Mouse (Mus musculus): Measurements from ENCODE around the gene Vsir.

DNA sequence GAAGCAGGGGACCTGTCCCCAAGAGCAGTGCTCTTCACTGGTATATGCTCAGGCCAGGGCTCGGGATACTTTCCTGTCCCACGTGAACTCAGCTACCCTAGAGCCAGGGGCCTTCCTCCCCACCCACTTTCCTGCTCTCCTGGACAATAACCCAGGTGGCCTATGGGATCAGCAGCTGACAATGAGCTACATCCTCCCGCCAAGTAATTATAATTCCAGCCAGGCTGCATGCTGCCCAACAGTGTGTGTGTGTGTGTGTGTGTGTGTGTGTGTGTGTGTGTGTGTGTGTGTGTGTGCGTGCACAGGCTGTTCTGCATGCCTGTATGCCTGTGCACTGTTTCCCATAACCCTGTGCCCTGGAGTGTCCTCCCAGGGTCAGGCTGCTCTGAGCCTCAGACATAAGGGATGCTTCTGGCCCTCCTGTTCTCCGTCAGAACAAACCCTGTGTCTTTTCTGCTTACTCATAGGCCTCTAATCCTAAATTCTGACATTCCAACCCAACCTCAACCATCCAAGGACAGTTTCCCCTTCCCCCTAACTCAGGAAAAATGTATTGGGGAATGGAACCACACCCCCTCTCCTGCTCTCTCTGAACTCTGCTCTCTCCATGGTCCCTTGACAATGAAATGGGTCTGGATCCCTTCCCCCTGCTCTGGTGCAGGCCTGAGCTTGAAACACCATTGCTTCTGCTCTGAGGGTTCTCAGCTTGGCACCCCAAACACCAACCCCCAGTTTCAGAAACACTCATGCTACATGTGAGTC lies 6.8 kb downstream of the Vsir start:
- TF ChIP-seq CTCF (conservative IDR thresholded peaks at IDR 0.05; ENCODE audit: low read length) (no peak), NANOG (IDR thresholded peaks at IDR 0.05; ENCODE audit: borderline replicate concordance, low read length) (no peak)

Measured in E14TG2a.4 (cell line).